Mouse (Mus musculus) left cerebral cortex, adult 2 months (tissue): ENCODE measurements around the gene Fhit. TPM values are rescaled to one million over a fixed set of nuclear protein-coding genes. Genes with fewer than 3 reads are reported as not detected.

Experiments
- DNase-seq, 2 experiments: peaks; one replicate each; pipeline ENCODE4 v3.0.0; 2021 to 2022; ENCODE audit warnings: low spot score in 2 of 2, mixed read lengths in 1 of 2; ENCODE audit errors: extremely low spot score in 1 of 2
- H3K27ac ChIP-seq: fragments of 200-600 bp; 2 replicates; pipeline ENCODE4 v1.8.1; 2022
- H3K4me3 ChIP-seq: fragments of 200-600 bp; 2 replicates; pipeline ENCODE4 v1.8.1; 2022
- CTCF ChIP-seq: fragments of 200-600 bp; IDR thresholded peaks from 2 replicates; pipeline ENCODE4 v1.8.1; 2022; ENCODE audit warnings: antibody characterized with exemption, mild to moderate bottlenecking, moderate library complexity
- intact Hi-C: fragments of 180-260 bp; cut with DNase I; formaldehyde crosslinking; loops from one replicate; pipeline ENCODE4 v1.15.1; 2025
- total RNA-seq, 2 experiments: library from RNA; stranded (reverse); gene quantifications; 2 replicates each; pipeline ENCODE4 v1.2.3; 2021

The Fhit gene
- total RNA-seq, 2 experiments from 2014 or later, result 6.0 to 7.5 TPM

DNA sequence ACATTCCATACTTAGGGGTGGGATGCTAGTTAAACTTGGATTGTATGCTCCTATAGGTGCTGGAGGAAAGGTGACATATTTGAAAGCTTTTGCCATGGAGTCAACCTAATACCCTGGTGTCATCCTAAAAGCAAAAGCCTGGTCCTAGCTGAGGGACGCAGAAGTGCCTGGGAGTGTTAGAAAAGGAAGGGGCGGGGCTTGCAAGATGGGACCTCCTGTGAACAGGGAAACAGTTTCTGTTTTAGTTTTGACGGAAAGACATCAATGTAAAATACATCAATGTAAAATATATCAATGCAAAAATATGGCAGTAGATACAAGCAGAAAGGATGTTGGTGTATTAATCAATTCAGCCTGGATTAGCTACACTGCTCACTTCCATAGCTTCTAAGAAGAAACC, 504.5 kb downstream of the Fhit start:
- DNase-seq, result no peak
- intact Hi-C loops, result no loop called here
- TF ChIP-seq CTCF, result no peak
- no peak overlapping the region for H3K4me3 ChIP-seq
- H3K27ac ChIP-seq, result no peak overlapping the region

DNA sequence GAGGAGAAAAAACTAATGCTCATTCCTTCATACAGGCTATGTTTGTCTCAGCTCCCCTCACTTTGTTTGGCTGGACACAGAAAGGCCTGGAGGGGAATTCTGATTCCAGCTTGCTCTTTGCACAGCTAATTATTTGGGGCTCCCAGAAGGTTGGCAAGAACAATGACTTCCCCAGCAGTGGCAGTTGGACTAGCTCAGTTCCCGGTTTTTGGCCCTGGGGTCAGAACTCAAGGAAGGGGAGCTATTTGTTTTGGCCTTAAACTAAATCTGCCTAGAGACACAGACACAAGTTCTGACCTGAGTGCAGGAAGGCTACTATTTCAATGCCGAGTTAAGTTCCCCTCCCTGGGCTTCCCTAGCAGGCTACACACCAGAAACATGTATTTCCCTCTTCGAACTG, 506.0 kb downstream of the Fhit start:
- TF ChIP-seq CTCF, result no peak
- H3K27ac ChIP-seq, result no peak overlapping the region
- intact Hi-C loops, result no loop called here
- DNase-seq, result no peak
- H3K4me3 ChIP-seq, result no peak overlapping the region

DNA sequence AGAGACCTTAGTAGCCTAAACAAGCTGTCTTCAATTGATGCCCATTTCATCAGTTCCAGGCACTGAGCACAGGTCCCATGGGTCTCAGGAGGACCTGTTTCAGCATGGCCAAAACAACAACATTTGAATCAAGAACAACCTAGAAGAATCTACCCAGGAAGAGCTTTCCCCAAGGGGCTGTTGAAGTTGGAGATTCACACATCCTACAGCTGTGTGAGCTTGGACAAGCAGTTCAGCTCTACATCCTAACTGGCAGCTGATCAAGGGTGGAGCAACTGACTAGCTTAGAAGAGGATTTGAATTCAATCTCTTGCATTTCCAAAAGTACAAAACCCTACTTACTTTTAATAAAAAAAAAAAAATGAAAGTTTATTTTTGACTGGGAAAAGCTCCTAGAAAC, 514.0 kb downstream of the Fhit start:
- TF ChIP-seq CTCF, result no peak
- intact Hi-C loops, result no loop called here
- DNase-seq, result no peak
- Histone ChIP-seq H3K4me3 (no peak overlapping the region), H3K27ac (no peak overlapping the region)

DNA sequence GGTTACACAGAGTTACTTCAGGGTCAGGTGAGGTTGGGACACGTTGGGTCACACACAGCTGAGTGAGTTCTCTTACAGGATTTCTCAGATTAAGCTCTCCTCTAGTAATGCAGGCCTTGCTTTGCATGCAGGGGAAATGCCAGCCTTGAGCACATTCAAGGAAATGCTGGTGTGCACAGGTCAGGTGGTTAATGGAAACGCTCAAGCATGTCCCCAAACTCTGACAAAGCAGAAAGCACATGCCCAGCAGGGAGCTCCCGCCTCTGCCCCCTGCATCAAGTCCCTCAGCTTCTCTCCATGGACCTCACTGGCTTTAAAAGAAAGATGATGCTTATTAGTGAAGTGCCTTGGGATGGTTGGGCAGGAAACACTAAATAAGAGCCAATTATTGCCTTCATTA, 530.1 kb downstream of the Fhit start:
- no peak overlapping the region for H3K27ac ChIP-seq
- no peak for TF ChIP-seq CTCF
- no peak for DNase-seq
- no peak overlapping the region for H3K4me3 ChIP-seq
- intact Hi-C loops, result loop anchor here (10.0 kb wide), 1 partner anchor 147 kb away; no protein-coding TSS in a partner anchor

DNA sequence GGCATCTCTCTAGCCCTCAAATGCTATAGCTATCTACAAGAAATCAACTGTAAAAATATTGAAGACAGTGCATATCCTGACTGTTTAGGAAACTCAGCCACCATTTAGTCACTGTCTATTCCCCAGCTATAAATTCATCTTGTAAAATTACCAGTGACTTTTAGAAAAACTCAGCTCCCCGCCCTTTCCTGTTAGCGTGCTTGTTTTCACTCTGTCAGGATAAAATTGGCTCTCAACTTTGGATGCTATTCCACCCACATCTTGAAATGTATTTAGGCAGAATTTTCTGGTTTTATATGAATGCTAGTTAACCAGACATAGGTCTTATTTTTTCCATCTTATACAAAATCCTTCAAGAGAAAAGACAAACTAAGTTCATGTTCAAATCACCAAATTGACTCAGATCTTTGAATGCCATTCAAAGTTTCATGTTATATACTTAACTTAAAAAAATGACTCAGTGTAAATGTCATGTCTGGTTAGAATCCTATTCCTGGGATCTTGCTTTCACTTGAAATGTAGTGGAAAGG, 530.9 kb downstream of the Fhit start:
- TF ChIP-seq CTCF, result no peak
- no peak overlapping the region for H3K27ac ChIP-seq
- DNase-seq, result no peak
- no peak overlapping the region for H3K4me3 ChIP-seq
- intact Hi-C loops, result loop anchor here (10.0 kb wide), 1 partner anchor 146 kb away; no protein-coding TSS in a partner anchor

DNA sequence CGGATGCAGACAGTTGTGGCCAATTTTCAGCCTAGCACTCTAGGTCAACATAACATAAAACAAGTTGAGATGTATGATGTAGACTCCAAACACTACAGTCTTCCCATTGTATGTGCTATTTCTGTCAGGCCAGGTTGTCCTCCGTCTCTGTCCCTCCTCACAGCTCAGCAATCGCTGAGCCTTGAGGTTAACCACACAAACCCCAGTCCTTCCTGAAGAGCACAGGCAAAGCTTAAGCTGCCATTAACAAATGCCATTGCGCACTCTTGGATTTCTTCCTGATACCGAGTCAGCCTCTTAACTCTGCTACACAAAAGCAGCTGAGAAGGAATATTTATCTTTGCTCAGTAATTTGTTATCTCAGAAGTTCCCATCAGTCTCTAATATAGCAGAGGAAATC, 568.4 kb downstream of the Fhit start:
- no peak overlapping the region for H3K4me3 ChIP-seq
- no peak for TF ChIP-seq CTCF
- no peak overlapping the region for H3K27ac ChIP-seq
- DNase-seq, result no peak
- intact Hi-C loops, result no loop called here

DNA sequence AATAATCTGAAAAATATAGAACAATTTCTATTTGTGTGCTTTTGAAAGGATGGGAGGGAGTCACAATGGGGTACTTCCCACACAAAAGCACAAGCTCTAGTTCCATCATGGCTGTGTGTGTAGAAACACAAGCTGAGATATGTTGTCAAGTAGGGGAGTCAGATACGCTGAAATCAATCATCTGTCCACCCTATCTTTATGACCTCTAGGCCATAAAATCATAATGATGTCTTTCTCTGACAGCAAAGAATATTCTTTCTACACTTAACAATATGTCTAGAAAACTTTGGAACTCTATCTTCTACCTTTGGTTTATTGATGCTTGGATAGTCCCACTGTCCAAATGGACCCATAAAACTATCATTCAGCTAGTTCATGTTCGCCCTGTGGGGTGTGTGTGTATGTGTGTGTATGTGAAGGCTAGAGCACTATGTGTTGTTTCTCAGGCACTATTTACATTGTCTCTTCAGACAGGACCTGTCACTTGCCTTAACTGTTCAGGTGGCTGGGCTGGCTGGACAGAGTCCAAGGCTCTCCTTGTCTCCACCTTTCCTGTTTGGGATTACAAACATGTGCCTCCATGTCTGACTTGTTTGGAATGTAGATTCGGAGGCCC, 592.8 kb downstream of the Fhit start:
- DNase-seq, result no peak
- TF ChIP-seq CTCF, result no peak
- H3K27ac ChIP-seq, result no peak overlapping the region
- H3K4me3 ChIP-seq, result no peak overlapping the region
- intact Hi-C loops, result no loop called here

DNA sequence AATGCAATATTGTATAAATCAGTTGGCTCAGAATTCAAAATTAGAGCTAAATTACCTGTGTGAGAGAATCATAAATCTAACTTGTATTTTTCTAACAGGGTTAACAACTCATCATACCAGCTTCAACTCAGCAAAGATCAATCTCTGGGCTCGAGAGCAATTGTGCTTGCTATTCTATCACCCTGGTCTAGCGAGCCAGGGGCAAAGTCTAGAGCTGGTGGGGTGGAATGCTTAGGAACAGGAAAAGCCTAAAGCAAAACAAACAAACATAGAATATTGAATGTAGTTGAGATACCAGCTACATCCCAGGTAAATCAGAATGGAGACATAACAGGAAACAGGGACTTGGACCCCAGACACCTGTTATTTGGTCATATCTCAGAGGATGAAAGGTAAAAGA, 594.1 kb downstream of the Fhit start:
- H3K4me3 ChIP-seq, result no peak overlapping the region
- H3K27ac ChIP-seq, result no peak overlapping the region
- DNase-seq, result no peak
- TF ChIP-seq CTCF, result no peak
- intact Hi-C loops, result no loop called here

DNA sequence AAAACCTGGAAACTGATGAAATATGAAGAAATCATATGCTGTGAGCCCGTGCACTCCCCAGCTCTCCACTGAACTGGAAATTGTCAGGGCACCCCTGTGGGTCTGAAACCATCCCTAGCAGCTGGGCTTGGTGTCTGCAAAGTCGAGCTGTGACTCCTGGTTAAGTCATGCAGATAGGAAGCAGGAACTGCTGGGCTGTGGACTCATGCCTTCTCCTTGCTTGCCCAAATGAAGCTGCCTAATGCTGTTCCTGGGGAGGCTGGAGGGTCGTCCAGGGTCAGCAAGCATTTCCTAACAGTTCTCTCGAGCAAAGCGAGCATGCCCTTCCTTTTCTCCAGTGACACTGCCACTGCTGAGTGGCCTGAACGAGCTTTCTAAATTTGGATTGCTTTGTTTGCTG, 607.1 kb downstream of the Fhit start:
- intact Hi-C loops, result no loop called here
- DNase-seq, result no peak

DNA sequence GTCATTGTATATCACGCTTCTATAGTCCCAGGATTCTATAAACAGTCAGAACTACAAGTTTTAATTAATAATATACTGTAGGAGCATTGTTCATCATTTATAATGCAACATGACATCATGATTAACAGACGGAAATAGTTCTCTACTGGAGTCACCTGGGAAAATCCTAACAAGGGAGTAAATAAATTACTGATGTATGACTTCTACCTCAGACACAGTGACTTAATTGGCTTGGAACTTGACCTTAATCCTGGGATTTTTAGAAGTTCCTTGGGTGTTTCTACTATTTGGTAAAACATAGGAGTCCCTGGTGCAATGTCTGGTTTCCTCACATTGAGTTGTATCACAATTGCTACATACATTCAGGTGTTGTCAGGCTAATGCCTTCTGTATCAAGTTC, 613.2 kb downstream of the Fhit start:
- no peak for TF ChIP-seq CTCF
- intact Hi-C loops, result no loop called here
- DNase-seq, result no peak
- no peak overlapping the region for H3K4me3 ChIP-seq
- H3K27ac ChIP-seq, result no peak overlapping the region

More for the DNA sequence above, 607.1 kb downstream of the Fhit start:
- no peak for TF ChIP-seq CTCF
- H3K27ac ChIP-seq, result no peak overlapping the region
- no peak overlapping the region for H3K4me3 ChIP-seq

DNA sequence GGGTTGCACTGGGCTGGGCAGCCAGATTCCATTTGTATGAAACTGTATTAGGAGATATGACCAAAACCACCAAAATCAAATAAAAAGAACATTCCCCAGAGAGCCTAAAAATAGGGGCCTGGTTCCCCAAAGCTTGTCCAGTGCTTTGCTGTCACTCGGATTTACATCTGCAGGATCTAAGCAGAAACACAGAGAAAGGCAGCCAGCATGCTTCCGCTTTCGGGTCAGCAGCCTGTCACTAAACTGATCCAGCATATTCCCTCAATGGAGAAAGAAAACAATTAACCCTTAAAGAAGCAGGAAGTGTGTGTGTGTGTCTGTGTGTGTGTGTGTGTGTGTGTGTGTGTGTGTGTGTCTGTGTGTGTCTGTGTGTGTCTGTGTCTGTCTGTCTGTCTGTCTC, 615.9 kb downstream of the Fhit start:
- no peak for DNase-seq

DNA sequence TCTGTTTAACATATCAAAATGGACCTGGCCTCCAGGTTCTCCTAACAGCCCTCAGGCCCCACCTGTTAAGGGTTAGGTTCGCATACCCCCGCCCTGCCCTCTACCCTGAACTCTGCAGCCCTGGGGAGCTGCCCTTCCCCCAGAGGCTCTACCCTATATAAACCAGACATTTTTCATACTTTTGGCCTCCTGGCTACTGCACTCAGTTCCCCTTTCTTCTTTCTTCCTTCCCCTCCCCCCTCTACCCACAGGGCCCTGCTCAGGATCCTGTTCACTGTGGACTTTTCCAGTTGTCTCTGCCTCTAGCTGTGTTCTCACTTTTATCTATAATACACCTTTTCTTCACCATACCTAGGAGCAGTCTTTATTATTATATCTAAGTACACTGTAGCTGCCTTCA, 627.0 kb downstream of the Fhit start:
- intact Hi-C loops, result no loop called here
- no peak for DNase-seq
- no peak for TF ChIP-seq CTCF
- no peak overlapping the region for H3K27ac ChIP-seq
- H3K4me3 ChIP-seq, result no peak overlapping the region

More for the DNA sequence above, 615.9 kb downstream of the Fhit start:
- intact Hi-C loops, result no loop called here
- Histone ChIP-seq H3K27ac (no peak overlapping the region), H3K4me3 (no peak overlapping the region)
- no peak for TF ChIP-seq CTCF
